Mouse (Mus musculus) lung, embryonic 16.5 days (tissue): ENCODE measurements around the gene Tmem254c. TPM values are rescaled to one million over a fixed set of nuclear protein-coding genes. Genes with fewer than 3 reads are reported as not detected.
"Not testable (repeated sequence)": the region's sequence is repeated elsewhere in the genome, so short reads cannot be mapped to it uniquely, and the experiment has no call there.

Experiments used
- ATAC-seq: fragments of 200-750 bp; cut with Nextera tagmentation; 2 replicates; pipeline ENCODE4 v1.8.0; 2017; ENCODE audit warnings: low read depth, mild to moderate bottlenecking, moderate library complexity
- H3K27ac ChIP-seq: fragments of 300-500 bp; sonication (generic); 2 replicates; pipeline ENCODE4 v1.5.1; 2014; ENCODE audit warnings: mild to moderate bottlenecking, control low read depth, low read length
- H3K27me3 ChIP-seq: fragments of 300-500 bp; sonication (generic); 2 replicates; pipeline ENCODE4 v1.6.1; 2014; ENCODE audit warnings: low read depth, low read length, mixed read lengths; ENCODE audit not compliant: control insufficient read depth, insufficient read depth
- H3K36me3 ChIP-seq: fragments of 300-500 bp; sonication (generic); 2 replicates; pipeline ENCODE4 v1.6.1; 2014; ENCODE audit warnings: low read length; ENCODE audit not compliant: control insufficient read depth, insufficient read depth
- H3K4me1 ChIP-seq: fragments of 300-500 bp; sonication (generic); replicated peaks from 2 replicates; pipeline ENCODE4 v1.6.1; 2014; ENCODE audit warnings: low read length, mixed read lengths; ENCODE audit not compliant: control insufficient read depth, insufficient read depth
- H3K4me2 ChIP-seq: fragments of 300-500 bp; sonication (generic); 2 replicates; pipeline ENCODE4 v1.6.1; 2014; ENCODE audit warnings: low read depth, low read length, control low read depth
- H3K4me3 ChIP-seq: fragments of 300-500 bp; sonication (generic); 2 replicates; pipeline ENCODE4 v1.5.1; 2014; ENCODE audit warnings: mild to moderate bottlenecking, low read length, control low read depth
- H3K9ac ChIP-seq: fragments of 300-500 bp; sonication (generic); 2 replicates; pipeline ENCODE4 v1.6.1; 2014; ENCODE audit warnings: low read length, control low read depth
- H3K9me3 ChIP-seq: fragments of 300-500 bp; sonication (generic); 2 replicates; pipeline ENCODE4 v1.6.1; 2016; ENCODE audit warnings: low read length; ENCODE audit not compliant: control insufficient read depth
- WGBS: fragments of 180-500 bp; shearing (Covaris S2); extraction: QIAGEN DNeasy Blood & Tissue Kit; methylation state at CpG from one replicate; pipeline ENCODE4 v1.1.7; 2014; 5-methylcytosine and 5-hydroxymethylcytosine counted together
- polyA plus RNA-seq: library from polyadenylated mRNA; unstranded; fragments of >200 nt; fragmentation: Nextera tagmentation; extraction: Ambion mirVana; gene quantifications from 2 replicates; pipeline ENCODE4 v1.2.1, GENCODE M21; 2015

The Tmem254c gene
- 48.8 and 50.5 TPM in 2 replicates for polyA plus RNA-seq

GRCm38 (mm10) chr14:26067325-26067633, at the start of gene Tmem254c:
Gene Tmem254c (minus strand): TSS chr14:26067355.
- H3K9ac ChIP-seq, H3K27ac ChIP-seq, H3K27me3 ChIP-seq, H3K36me3 ChIP-seq, H3K4me1 ChIP-seq, H3K4me3 ChIP-seq, H3K4me2 ChIP-seq, H3K9me3 ChIP-seq: not testable (repeated sequence)
- peak; percentile 75 for ATAC-seq
- no CpG with 5 or more reads among the region's 10 CpGs for WGBS

- no CpG with 5 or more reads among the region's 3 CpGs for WGBS
- not testable (repeated sequence) for H3K4me3 ChIP-seq, H3K27ac ChIP-seq, H3K9me3 ChIP-seq, H3K9ac ChIP-seq, H3K27me3 ChIP-seq, ATAC-seq, H3K4me1 ChIP-seq, H3K4me2 ChIP-seq, H3K36me3 ChIP-seq
Measured at GRCm38 (mm10) chr14:26097622-26098021, 30.5 kb upstream of the Tmem254c start.

GRCm38 (mm10) chr14:26081997-26082396, 14.8 kb upstream of the Tmem254c start, which contains the start of gene Cphx3:
Gene Cphx3 (plus strand): TSS chr14:26082297.
- H3K4me1 ChIP-seq, H3K4me2 ChIP-seq, H3K27ac ChIP-seq, H3K27me3 ChIP-seq, ATAC-seq, H3K4me3 ChIP-seq, H3K36me3 ChIP-seq, H3K9me3 ChIP-seq, H3K9ac ChIP-seq: not testable (repeated sequence)
- WGBS = no CpG with 5 or more reads among the region's 1 CpGs

GRCm38 (mm10) chr14:26081216-26081615, 14.1 kb upstream of the Tmem254c start, which contains the start of gene Cphx2:
Gene Cphx2 (plus strand): TSS chr14:26081516.
- H3K9me3 ChIP-seq, H3K9ac ChIP-seq, H3K36me3 ChIP-seq, H3K4me3 ChIP-seq, H3K4me1 ChIP-seq, H3K27me3 ChIP-seq, H3K27ac ChIP-seq, H3K4me2 ChIP-seq, ATAC-seq: not testable (repeated sequence)
- WGBS = no CpG with 5 or more reads among the region's 6 CpGs

GRCm38 (mm10) chr14:26076620-26077390, 9.7 kb upstream of the Tmem254c start:
- not testable (repeated sequence) for H3K4me2 ChIP-seq, H3K4me3 ChIP-seq, H3K9ac ChIP-seq, H3K4me1 ChIP-seq, H3K27me3 ChIP-seq, H3K36me3 ChIP-seq, H3K9me3 ChIP-seq, ATAC-seq, H3K27ac ChIP-seq
- no CpG with 5 or more reads among the region's 5 CpGs for WGBS

GRCm38 (mm10) chr14:26066574-26067324, 406 bp downstream of the Tmem254c start:
- H3K4me1 ChIP-seq, H3K4me2 ChIP-seq, H3K36me3 ChIP-seq, H3K27ac ChIP-seq, H3K9me3 ChIP-seq, H3K4me3 ChIP-seq, H3K27me3 ChIP-seq, H3K9ac ChIP-seq: not testable (repeated sequence)
- no CpG with 5 or more reads among the region's 44 CpGs for WGBS
- peak; percentile 89 for ATAC-seq

- H3K9ac ChIP-seq, H3K9me3 ChIP-seq, H3K4me2 ChIP-seq, H3K4me1 ChIP-seq, H3K27ac ChIP-seq, ATAC-seq, H3K4me3 ChIP-seq, H3K27me3 ChIP-seq, H3K36me3 ChIP-seq: not testable (repeated sequence)
- no CpG with 5 or more reads among the region's 6 CpGs for WGBS
Measured at GRCm38 (mm10) chr14:26059362-26059761, 7.8 kb downstream of the Tmem254c start.

- WGBS = no CpG with 5 or more reads among the region's 3 CpGs
Measured at GRCm38 (mm10) chr14:26058184-26058583, 9.0 kb downstream of the Tmem254c start.

GRCm38 (mm10) chr14:26048767-26049166, 18.4 kb downstream of the Tmem254c start:
- not testable (repeated sequence) for H3K27me3 ChIP-seq, H3K27ac ChIP-seq, H3K9ac ChIP-seq, H3K4me3 ChIP-seq, H3K4me1 ChIP-seq, H3K9me3 ChIP-seq, H3K36me3 ChIP-seq, H3K4me2 ChIP-seq
- no CpG with 5 or more reads among the region's 9 CpGs for WGBS
- ATAC-seq = peak; percentile 68; the same call in 1 of the 2 replicates

More at GRCm38 (mm10) chr14:26058184-26058583, 9.0 kb downstream of the Tmem254c start:
- H3K4me3 ChIP-seq, H3K4me1 ChIP-seq, H3K9ac ChIP-seq, H3K27ac ChIP-seq, H3K9me3 ChIP-seq, H3K27me3 ChIP-seq, H3K4me2 ChIP-seq, H3K36me3 ChIP-seq: not testable (repeated sequence)
- ATAC-seq = peak; percentile 96
